In genomic region chr5:64647417-64648125, GRCm38 (mm10) we compare ENCODE assay signal across 8 mouse cellular contexts.
A peak's percentile ranks its signal among the peaks of the same experiment; 100 is the strongest.
DNase-seq lines count a peak whose midpoint lies in the region; ATAC-seq and TF ChIP-seq lines count a peak whose summit lies in the region.

No protein-coding gene starts in this region.

- no peaks in the 10 kb centered on the region; the same call in 1 of the 2 replicates for H3K27me3 ChIP-seq in erythroblast, embryonic 14.5 days (ENCODE audit: control insufficient read depth)
- no peaks in the 10 kb centered on the region for H3K27me3 ChIP-seq in intestine, embryonic 16.5 days (replicated peaks; ENCODE audit: control insufficient read depth, insufficient read depth, low read length)
- H3K27me3 ChIP-seq in limb, embryonic 14.5 days (ENCODE audit: control insufficient read depth, insufficient read depth, low read length) = no peaks in the 10 kb centered on the region
- H3K27me3 ChIP-seq in neural tube, embryonic 12.5 days (replicated peaks) = no peaks in the 10 kb centered on the region

- peak overlapping the region; percentile 58 for H3K4me3 ChIP-seq in erythroblast, embryonic 14.5 days (replicated peaks)
- peak overlapping the region; percentile 9 for H3K4me3 ChIP-seq in intestine, embryonic 16.5 days (ENCODE audit: low read length)
- H3K4me3 ChIP-seq in limb, embryonic 14.5 days (replicated peaks; ENCODE audit: low read length) = peak overlapping the region; percentile 30
- peak overlapping the region; percentile 32 for H3K4me3 ChIP-seq in neural tube, embryonic 12.5 days

- H3K9ac ChIP-seq in intestine, embryonic 16.5 days (ENCODE audit: low read depth, low read length) = peak overlapping the region; percentile 41; the same call in 1 of the 2 replicates
- peak overlapping the region; percentile 34; the same call in 1 of the 2 replicates for H3K9ac ChIP-seq in limb, embryonic 14.5 days (ENCODE audit: low read depth, low read length, severe bottlenecking)
- 0 out of 2 replicates have a peak overlapping the region, but pooled peaks have one; percentile 22 for H3K9ac ChIP-seq in neural tube, embryonic 12.5 days

- H3K27ac ChIP-seq in intestine, embryonic 16.5 days (ENCODE audit: low read length) = no peak overlapping the region
- no peak overlapping the region for H3K27ac ChIP-seq in limb, embryonic 14.5 days (replicated peaks; ENCODE audit: low read depth, low read length)
- H3K27ac ChIP-seq in neural tube, embryonic 12.5 days = peak overlapping the region; percentile 47; the same call in 1 of the 2 replicates

- no peaks in the 10 kb centered on the region for H3K36me3 ChIP-seq in erythroblast, embryonic 14.5 days (ENCODE audit: control insufficient read depth)
- H3K36me3 ChIP-seq in intestine, embryonic 16.5 days (ENCODE audit: control insufficient read depth, insufficient read depth, low read length) = no peaks in the 10 kb centered on the region
- no peaks in the 10 kb centered on the region for H3K36me3 ChIP-seq in limb, embryonic 14.5 days (ENCODE audit: control insufficient read depth, insufficient read depth, low read length)
- no peaks in the 10 kb centered on the region for H3K36me3 ChIP-seq in neural tube, embryonic 12.5 days

- TF ChIP-seq POLR2A in brain, embryonic 14.5 days (IDR thresholded peaks at IDR 0.05; ENCODE audit: borderline replicate concordance, extremely low read depth, insufficient read depth, insufficient read length, poor library complexity, severe bottlenecking) = no peak
- TF ChIP-seq POLR2A in limb, embryonic 14.5 days (IDR thresholded peaks at IDR 0.05; ENCODE audit: borderline replicate concordance, extremely low read depth, insufficient read depth, insufficient read length) = no peak

- peak overlapping the region; percentile 39 for H3K4me2 ChIP-seq in intestine, embryonic 16.5 days (ENCODE audit: low read depth, low read length)
- peak overlapping the region; percentile 50 for H3K4me2 ChIP-seq in limb, embryonic 14.5 days (replicated peaks; ENCODE audit: low read depth, low read length, severe bottlenecking)
- peak overlapping the region; percentile 61 for H3K4me2 ChIP-seq in neural tube, embryonic 12.5 days (replicated peaks)

- DNase-seq in adrenal gland, adult (ENCODE audit: inconsistent age in 2 of 2, low spot score in 1 of 2) = peak; percentile 62 to 79
- DNase-seq in adrenal gland, postnatal 4 days (ENCODE audit: low spot score in 2 of 2) = no peak
- peak; percentile 81 for DNase-seq in brain, embryonic 14.5 days (ENCODE audit: low read depth)
- DNase-seq in limb, embryonic 14.5 days (ENCODE audit: low spot score) = no peak
- DNase-seq in spleen, postnatal 14 days (ENCODE audit: low spot score in 2 of 2) = no peak

- peaks cover 17% of the 10 kb centered on the region for H3K4me1 ChIP-seq in erythroblast, embryonic 14.5 days (ENCODE audit: control insufficient read depth)
- H3K4me1 ChIP-seq in intestine, embryonic 16.5 days (ENCODE audit: control insufficient read depth, insufficient read depth, low read length) = peaks cover 14% of the 10 kb centered on the region
- H3K4me1 ChIP-seq in limb, embryonic 14.5 days (ENCODE audit: control insufficient read depth, insufficient read depth, low read length) = peaks cover 15% of the 10 kb centered on the region
- peaks cover 12% of the 10 kb centered on the region for H3K4me1 ChIP-seq in neural tube, embryonic 12.5 days

- 0 out of 2 replicates have a peak, but pooled peaks cover 2% of the 10 kb centered on the region for H3K9me3 ChIP-seq in erythroblast, embryonic 14.5 days (ENCODE audit: control insufficient read depth, low read length)
- H3K9me3 ChIP-seq in intestine, embryonic 16.5 days (ENCODE audit: control insufficient read depth, low read length) = 0 out of 2 replicates have a peak, but pooled peaks cover 3% of the 10 kb centered on the region
- H3K9me3 ChIP-seq in limb, embryonic 14.5 days (ENCODE audit: control insufficient read depth, low read length) = 0 out of 2 replicates have a peak, but pooled peaks cover 5% of the 10 kb centered on the region
- no peaks in the 10 kb centered on the region for H3K9me3 ChIP-seq in neural tube, embryonic 12.5 days

- 9% methylated on average over 18 of the region's 18 CpGs for WGBS in intestine, embryonic 16.5 days
- 3% methylated on average over 17 of the region's 18 CpGs for WGBS in limb, embryonic 14.5 days
- under 1% methylated on average over 18 of the region's 18 CpGs for WGBS in neural tube, embryonic 12.5 days

- ATAC-seq in intestine, embryonic 16.5 days = peak; percentile 48
- ATAC-seq in limb, embryonic 14.5 days (ENCODE audit: low FRiP score, low read depth) = 0 out of 2 replicates have a peak, but pooled peaks have one; percentile 55
- ATAC-seq in neural tube, embryonic 12.5 days (ENCODE audit: low FRiP score, low read depth) = peak; percentile 87

- TF ChIP-seq CTCF in brain, embryonic 14.5 days (IDR thresholded peaks at IDR 0.05; ENCODE audit: borderline replicate concordance, extremely low read depth, insufficient read depth, insufficient read length) = no peak

Comparison
In these comparisons a context has a peak if more than half of its experiments do, and no peak if none do; other contexts are left out.
1. DNase-seq: peak in adrenal gland, adult (2 of 2) and brain, embryonic 14.5 days (single experiment); none in adrenal gland, postnatal 4 days (0 of 2), limb, embryonic 14.5 days (single experiment) and spleen, postnatal 14 days (0 of 2).
2. Peak in every context shown above with its lines, with median percentiles within 50 percentile points of each other: H3K4me3 ChIP-seq, ATAC-seq, H3K4me2 ChIP-seq and H3K9ac ChIP-seq.